Mouse (Mus musculus) heart, adult 9 months (tissue): ENCODE measurements at regions not wholly inside any gene's neighbourhood (a gene's known extent, or its start where the extent isn't known, plus 50 kb on each side); places are given as distances from the start of the nearest gene placed in this dataset.
A peak's percentile ranks its signal among the peaks of the same experiment; 100 is the strongest.
"Not testable (repeated sequence)": the region's sequence is repeated elsewhere in the genome, so short reads cannot be mapped to it uniquely, and the experiment has no call there.

Source experiments
- DNase-seq, 2 experiments: peaks; one replicate each; pipeline ENCODE4 v3.0.0; 2022; ENCODE audit warnings: low spot score in 2 of 2

DNA sequence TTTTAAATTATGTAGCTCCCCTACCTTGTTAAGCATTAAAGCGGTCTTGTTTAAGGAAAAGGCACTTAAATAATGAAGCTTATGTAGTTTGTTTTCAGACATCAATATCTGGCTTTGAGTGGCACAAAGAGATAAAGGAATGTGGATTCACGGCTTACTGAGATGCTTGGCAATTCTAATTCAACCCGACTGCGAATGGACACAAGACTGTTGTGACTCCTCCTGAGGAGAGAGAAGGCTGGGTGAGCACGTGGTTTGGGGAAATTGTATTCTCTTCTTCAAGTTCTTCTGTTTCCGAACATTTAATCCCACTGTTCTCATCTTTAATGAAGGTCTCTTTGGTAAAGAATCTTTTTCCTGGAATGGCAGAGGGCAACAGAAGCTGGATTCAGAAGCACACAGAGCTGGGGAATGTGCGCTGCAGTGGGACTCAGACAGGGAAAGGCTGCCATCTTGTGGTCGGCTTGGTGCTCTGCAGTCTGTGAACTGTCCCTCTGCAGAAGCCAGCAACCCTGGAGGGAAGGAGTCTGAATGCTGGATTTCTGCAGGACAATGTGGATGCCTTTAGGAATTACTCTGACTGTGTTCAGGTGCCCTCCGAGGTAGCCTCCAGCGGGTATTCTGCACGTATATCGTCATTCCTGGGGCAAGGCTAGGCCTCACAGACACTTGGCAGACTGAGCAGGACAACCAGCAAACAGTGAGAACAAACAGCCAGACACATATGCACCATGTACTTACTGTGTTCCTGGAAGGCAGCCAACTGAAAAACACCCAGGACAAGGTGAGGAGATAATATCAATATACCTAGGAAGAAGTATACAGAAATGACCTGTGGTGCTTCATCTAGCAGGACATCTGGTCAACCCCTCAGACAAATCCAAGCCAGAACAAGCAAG lies 54.0 kb upstream of the Pax1 start:
- DNase-seq: peak; percentile 9 to 14

DNA sequence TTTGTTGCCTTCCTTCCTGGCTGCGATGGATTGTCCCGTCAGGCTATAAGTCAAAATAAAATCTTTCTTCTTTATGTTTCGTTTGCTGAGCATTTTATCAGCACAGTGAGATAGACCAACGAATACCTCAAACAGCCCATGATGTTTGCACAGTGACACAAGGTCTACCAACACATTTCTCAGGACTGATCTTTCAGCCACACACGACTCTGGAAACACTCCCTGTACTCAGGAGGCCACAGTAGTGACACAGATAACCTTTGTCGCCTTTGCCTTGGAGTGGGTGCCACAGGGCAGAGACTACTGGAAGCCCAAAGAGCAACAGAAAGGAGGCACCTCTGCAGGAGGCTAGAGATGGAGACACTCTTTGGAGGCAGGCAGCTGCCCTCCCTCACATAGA lies 55.0 kb upstream of the Pax1 start:
- DNase-seq: no peak

DNA sequence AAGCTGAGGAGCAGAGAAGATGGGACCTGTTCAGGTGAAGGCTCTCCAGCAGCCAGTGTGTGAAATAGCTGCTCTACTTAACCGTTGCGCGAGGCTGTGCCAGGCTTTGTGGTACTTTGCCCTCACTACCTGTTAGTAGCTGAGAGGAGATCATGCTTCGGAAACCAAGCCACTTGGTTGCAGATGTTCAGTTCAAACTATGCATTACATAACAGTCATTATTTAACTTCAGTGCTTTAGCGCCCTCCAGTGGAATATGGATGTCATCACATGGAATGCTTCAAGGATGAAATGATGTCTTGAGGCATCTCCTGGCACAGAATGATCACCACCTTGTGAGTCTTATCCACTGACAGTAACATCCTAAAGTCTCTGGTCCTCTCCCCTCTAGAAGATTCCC lies 56.5 kb upstream of the Pax1 start:
- DNase-seq: no peak

DNA sequence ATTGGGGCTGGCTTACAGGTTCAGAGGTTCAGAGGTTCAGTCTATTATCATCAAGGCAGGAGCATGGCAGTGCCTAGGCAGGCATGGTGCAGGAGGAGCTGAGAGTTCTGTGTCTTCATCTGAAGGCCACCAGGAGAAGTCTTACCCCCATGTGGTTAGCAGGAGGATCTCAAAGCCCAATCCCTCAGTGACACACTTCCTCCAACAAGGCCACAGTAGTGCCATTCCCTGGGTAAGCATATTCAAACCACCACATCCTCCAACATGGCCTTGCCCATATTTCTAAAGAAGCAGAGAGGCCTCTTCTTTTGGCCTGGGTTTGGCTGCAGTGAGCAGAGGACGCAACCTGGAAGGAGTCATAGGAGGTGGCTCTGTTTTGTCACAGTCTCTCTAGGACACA lies 61.2 kb upstream of the Pax1 start:
- DNase-seq: no peak

DNA sequence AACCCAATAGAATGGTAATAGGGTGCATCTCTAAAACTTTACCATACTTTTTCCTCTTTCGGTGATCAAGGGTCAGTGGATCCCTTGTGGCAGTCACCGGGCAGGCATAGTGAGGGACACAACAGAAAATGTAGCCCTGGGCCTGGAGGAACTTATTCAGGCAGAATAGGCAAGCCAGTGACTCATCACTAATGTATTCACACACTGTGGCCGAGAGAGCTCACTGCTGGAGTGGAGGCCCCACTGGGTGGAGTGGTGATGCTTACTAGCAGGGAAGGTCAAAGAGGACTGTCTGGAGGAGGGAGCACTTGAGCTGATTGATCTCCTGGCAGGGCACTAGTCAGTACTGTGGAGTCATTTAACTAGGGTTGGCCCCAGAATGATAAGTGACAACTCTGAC lies 62.4 kb upstream of the Pax1 start:
- DNase-seq: no peak

DNA sequence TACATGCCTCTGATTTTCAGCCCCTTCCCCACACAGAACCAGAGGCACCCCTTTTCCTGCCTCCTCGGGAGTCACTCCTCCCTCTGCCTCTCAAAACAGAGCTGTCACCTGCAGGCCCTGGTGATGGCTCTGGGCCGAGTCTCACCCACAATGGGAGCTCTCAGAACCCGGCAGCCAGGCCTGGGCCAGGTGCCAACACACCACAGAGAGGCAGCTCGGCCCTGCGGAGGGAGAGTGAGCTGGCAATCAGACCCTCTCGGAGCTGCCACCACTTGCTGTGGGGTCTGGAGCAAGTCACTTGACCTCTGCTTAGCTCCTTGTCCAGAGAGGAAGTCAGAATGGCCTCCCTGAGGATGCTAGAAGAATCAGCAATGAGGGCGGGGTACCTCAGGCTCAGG lies 63.2 kb upstream of the Pax1 start:
- peak; percentile 7 to 47 for DNase-seq

DNA sequence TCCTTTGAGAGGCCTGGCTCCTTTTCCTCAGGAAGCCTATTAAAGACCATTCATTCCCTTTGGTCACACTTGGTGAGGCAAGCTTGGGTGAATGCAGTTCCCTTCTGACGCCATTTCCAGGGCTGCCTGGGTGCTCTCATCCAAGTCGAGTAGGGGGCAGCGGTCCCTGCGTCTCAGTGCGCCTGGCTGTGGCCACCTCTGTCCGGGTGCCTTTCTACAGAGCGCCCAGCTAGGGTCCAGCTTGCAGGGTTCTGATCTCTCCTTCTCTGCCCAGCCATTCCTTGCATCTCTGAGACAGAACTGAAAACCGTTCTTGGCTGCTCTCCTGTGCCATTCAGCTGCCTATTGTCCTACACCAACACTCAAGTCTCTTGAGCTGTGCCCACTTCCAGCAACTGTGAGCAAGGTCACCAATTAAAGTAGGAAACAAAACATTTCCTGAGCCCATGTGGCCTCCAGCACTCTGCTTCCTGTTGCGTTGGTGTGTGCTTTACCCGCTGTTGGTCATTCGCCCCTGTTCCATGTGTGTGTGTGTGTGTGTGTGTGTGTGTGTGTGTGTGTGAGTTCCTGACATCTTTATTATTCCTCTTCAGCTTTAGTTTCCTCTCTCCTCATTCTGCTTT lies 63.7 kb upstream of the Pax1 start:
- no peak for DNase-seq

DNA sequence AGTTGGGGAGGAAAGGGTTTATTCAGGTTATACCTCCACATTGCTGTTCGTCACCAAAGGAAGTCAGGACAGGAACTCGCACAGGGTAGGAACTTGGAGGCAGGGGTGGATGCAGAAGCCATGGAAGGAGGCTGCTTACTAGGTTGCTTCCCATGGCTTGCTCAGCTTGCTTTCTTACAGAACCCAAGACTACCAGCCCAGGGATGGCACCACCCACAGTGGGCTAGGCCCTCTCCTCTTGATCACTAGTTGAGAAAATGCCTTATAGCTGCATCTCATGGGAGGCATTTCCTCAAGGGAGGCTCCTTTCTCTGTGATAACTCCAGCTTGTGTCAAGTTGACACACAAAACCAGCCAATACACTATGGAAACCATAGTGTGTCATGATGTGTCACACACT lies 66.8 kb upstream of the Pax1 start:
- not testable (repeated sequence) for DNase-seq

DNA sequence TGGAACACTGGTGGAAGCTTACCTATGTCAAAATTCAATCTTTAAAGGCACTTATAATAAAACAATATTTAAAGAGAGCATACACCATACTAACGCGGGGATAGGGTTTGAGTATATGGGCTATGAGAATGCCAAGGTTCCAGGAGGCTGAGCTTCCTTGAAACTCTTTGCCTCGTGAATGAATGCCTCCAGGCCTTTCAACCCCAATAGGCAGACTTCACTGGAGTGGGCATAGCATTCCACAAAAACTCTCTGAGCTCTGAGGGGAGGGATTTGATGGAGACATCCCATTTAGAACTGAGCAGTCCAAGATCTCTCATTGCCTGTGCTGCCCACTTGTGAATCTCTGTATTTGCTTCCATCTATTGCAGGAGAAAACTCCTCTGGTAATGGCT lies 68.4 kb upstream of the Pax1 start:
- DNase-seq: no peak

DNA sequence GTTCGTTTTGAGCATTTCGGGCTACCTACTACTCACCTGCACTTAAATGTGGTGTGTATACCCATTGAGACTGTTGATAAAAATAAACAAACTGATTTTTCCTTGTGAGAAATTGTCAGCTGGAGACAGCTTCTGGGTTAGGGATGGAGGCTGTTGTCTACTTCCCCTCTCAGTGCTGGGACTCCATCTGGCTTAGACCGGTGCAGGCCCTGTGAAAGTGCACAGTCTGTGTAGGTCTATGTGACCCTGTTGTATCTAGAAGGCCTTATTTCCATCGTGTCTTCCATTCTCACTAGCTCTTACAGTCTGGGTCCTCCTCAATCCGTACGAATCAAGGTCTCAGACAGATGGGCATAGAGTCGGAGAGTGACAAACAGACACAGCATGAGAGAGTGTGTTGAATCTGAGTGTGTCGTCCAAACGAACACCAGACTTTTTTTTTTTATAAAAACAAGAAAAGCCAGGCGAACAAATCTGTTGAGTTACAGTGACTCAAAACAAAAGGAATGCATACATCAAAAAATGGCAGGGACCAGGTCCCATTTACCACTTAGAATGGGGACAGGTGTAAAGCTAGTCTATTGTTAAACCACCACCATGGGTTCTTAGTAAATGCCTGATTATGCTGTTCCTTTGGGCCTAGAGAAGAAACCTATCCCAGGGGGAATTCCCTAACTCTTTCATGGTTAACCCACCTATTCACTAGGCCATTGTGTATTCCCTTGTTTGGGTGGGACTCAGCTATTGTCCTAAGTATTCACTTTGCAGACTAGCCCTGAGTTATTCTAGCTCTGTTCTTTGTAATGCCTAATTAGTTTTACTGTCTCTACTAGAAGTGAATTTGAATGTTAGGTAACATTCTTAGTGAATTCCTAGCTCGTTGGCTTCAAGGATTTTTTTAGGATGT lies 69.1 kb upstream of the Pax1 start:
- no peak for DNase-seq

DNA sequence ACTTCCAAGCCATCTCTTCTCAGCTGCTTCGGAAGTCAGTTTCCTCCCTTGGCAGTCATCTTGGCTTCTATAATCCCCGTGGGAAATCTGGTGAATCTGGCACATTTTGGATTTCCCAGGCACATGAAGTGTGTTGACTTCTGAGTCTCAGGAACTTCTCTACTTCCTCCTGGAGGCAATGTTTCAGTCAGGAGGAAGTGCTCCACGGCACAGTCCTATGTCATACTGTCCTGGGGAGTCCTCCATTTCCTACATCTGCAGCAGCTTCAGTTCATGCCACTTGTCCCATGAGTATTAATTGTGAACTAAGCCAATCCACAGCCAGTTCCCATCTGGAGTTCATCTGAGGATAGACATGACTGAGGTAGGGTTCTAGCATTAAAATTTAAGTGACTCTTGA lies 78.3 kb upstream of the Pax1 start:
- no peak for DNase-seq

DNA sequence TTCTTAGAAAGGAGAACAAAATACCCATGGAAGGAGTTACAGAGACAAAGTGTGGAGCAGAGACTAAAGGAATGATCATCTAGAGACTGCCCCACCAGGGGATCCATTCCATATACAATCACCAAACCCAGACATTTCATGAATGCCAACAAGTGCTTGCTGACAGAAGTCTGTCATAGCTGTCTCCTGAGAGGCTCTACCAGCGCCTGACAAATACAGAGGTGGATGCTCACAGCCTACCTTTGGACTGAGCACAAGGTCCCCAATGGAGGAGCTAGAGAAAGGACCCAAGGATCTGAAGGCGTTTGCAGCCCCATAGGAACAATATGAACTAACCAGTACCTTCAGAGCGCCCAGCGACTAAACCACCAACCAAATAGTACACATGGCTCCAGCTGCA lies 83.6 kb upstream of the Nkx2-2 start:
- DNase-seq: no peak

DNA sequence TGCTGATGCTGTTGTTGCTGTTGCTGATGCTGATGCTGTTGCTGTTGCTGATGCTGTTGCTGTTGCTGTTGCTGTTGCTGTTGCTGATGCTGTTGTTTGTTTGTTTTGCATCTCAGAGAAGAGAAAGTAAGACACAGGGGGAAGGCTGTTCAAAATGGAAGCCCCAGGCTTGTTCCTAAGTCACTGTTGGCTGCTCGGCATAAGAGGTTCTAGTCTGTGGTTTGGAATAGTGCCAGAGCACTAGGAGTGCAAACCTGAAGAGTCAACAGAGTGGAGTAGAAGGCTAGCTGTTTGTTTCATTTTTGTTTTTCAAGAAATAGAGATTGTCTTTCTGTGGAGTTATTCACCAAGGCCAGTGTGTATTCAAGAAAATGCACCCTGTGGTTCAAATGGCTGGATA lies 75.1 kb upstream of the Nkx2-2 start:
- no peak for DNase-seq

DNA sequence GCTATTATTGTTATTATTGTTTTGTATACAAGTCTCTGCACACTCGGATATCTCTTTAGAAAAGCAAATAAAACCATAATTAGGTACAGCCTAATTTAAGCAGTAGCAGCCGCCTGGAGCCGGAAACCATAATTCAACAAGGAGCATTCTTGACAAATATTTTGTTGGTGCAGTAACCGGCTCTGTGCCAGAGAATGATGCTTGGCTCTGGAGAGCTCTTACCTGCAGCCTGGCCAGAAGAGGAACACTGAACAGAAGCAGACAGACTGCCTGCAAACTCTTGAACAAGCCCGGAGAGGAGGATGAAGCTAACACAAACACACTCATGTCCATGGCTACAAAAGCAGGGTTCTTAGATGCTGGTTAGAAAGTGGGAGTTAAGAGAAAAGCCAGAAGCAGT lies 73.9 kb upstream of the Nkx2-2 start:
- no peak for DNase-seq

DNA sequence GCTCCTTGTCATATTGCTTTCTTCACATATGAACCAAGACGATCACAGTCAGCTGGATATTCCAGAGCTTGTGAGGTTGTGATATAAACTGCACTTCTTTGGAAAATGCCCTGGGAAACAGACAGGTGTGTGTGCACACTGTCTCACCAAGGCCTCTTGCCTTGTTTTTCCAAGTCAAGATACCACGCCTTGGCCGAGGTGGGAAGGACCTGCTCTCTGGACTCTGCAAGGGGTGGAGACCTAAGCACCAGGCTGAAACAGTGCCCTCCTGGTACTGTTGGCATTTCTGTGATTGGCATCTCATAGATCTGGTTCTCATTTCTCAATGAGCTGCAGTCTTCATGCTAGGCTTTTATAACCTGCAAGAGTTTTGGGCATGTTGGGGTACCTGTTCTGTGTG lies 73.2 kb upstream of the Nkx2-2 start:
- no peak for DNase-seq

DNA sequence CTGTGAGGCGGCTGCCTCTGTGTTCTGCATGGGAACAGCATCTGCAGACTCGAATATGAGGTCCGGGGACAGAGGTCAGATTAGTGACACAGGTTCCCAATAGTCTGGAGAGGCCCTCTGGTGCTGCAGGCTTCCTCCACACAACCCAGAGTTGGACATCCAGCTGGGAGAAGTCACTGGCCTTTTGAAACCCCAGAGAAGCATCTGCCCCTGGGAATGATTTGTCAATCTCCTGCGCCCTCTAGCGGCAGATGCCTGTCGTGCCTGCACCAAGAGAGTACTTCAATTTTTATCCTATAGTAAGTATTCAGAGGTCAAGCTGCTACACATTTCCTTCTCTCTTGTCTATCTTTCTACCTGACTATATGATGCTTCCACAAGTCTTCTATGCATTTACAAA lies 62.7 kb upstream of the Nkx2-2 start:
- DNase-seq: peak; percentile 2 to 4

DNA sequence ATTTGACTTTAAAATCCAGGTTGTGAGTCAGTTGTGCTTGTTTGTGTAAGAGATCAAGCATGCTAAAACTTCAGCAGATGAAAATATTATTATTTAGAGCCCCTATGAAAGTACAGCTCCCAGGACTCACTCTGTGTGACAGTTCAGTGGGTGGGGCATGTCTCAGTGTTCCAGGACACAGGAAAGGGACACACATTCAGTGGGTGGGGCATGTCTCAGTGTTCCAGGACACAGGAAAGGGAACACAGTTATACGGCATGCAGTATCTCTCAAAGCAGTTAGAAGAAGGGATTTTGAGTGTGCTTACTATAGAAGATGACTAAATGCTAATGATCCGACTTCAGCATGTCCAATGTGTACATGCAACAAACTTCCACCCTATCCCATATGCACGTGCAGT lies 60.9 kb upstream of the Nkx2-2 start:
- DNase-seq: no peak

DNA sequence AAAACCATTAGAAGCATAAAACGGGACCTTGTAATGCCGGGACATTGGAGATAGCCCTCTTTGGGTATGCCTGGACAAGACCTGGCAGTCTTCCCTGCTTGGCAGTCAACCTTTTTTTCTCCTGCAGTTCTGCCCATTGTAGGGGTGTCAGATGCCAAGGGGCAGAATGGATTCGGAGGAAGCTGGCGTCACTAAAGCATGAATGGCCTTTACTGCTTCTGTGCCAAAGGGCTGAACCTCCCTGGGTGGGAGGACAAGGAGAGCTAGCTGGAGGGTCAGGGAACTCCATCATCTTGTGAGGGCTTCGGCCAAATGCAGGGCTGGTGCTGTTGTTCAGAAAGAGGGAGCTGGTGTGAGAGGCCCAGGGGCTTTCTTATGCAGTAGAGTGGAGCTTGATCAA lies 60.1 kb upstream of the Nkx2-2 start:
- no peak for DNase-seq

DNA sequence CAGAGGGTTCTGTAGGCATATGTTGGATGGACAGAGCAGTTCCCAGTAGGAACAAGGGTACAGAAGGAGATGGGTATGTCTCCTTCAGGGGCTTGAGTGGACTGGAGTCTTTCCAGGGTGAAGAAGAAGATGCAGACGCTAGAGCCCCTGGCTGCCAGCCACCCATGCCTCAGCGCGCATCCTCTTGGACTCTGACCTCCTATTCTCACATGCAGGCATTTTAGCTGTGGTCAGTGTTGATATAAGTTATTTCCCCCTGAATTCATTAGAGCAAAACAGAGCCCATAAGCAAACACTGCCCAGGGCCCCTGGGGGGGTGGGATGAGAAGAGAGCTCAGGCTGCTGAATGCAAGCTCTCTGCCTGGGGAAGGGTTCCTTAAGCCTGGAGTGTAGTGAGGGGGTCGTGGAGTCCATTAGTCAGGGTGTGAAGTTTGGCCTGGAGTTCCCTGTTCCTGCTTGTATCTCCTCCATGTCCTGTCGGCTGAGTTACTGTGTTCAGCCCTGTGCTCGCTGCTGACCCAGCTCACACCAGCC lies 54.0 kb upstream of the Nkx2-2 start:
- DNase-seq: no peak

DNA sequence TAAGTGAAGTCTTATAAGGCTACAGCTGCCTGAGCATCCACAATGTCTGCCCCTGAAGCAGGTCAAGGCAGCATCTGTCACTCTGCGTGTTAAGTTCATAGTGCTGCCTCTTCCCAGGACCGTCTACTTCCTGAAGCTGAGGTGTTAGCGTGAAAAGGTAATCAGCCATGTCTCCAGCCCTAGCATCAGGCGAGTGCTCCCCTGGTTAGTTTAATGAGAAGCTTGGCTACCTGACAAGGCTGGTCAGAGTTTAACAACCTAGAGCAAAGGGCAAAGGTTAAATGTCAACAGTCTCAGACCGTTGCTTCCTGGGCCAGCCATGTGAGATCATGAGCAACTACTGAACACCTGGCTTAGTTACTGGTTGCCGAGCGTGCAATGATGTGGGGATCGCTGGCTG lies 53.2 kb upstream of the Nkx2-2 start:
- no peak for DNase-seq

DNA sequence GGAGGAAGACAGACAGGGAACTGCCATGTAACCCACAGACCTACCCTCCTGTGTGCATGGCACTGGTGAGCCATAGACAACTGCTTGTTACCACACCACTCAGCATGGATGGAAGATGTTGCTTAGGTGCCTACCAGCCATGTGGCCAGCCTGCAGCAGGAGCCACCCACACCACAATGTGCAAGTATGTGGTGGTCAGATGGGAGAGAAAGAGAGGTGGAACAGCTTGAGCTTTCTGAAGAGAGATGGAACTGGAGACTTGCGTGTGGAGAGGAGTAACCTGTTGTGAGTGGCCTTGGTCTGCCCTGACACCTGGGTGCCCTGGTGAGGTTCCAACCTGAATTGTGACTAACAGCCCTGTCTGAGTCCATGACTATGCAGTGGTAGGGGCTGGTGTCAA lies 50.4 kb upstream of the Nkx2-2 start:
- DNase-seq: no peak
